ENCODE assay signal across 20 mouse cellular contexts in the genomic region with DNA sequence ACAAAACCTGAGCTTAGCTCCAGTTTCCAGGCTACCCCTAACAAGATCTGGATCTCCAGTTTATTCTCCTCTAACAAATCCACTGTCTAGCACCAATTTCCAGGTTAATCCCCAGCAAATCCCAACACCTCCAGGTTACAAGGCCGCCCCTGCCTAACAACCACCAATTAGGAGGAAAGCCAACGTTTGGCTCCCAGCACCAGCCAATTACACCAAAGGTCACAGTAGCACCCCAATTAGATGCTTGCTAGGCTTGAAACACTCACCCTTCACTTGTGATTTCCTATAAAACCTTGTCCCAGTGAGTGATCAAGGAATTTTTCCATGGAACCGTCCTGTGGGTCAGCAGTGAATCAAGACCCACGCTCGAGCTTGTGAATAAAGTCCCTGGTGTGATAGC.
DNase-seq lines count a peak whose midpoint lies in the region; ATAC-seq lines count a peak whose summit lies in the region.
"Had no signal": no experiment of that assay in that cellular context is flagged by ENCODE, and none has a peak within 500 bp of the region (broad histone marks: within the 10 kb centered on the region; RNA-seq: fewer than 3 reads in every experiment).

No protein-coding gene starts in this region.

- no peaks in the 10 kb centered on the region for H3K36me3 ChIP-seq in limb, embryonic 11.5 days (ENCODE audit: control insufficient read depth, insufficient read depth, low read length)
- no peaks in the 10 kb centered on the region for H3K36me3 ChIP-seq in limb, embryonic 10.5 days
- no peaks in the 10 kb centered on the region for H3K36me3 ChIP-seq in intestine, embryonic 16.5 days (ENCODE audit: control insufficient read depth, insufficient read depth, low read length)
- H3K36me3 ChIP-seq: embryonic facial prominence, embryonic 10.5 days; embryonic facial prominence, embryonic 12.5 days; forebrain, embryonic 15.5 days had no signal

- H3K9ac ChIP-seq in limb, embryonic 11.5 days (ENCODE audit: low read length) = no peak overlapping the region
- H3K9ac ChIP-seq in intestine, embryonic 16.5 days (ENCODE audit: low read depth, low read length) = no peak overlapping the region
- H3K9ac ChIP-seq: embryonic facial prominence, embryonic 12.5 days; forebrain, embryonic 13.5 days; forebrain, embryonic 15.5 days had no signal

- WGBS in limb, embryonic 11.5 days = 47% methylated on average over 5 of the region's 5 CpGs
- 74% methylated on average over 5 of the region's 5 CpGs for WGBS in limb, embryonic 10.5 days
- 92% methylated on average over 5 of the region's 5 CpGs for WGBS in intestine, embryonic 16.5 days

- no peak overlapping the region for H3K27ac ChIP-seq in limb, embryonic 11.5 days (replicated peaks; ENCODE audit: low read depth, low read length)
- no peak overlapping the region for H3K27ac ChIP-seq in limb, embryonic 10.5 days
- H3K27ac ChIP-seq in intestine, embryonic 16.5 days (ENCODE audit: low read length) = no peak overlapping the region
- H3K27ac ChIP-seq: embryonic facial prominence, embryonic 10.5 days; embryonic facial prominence, embryonic 12.5 days; forebrain, embryonic 13.5 days; forebrain, embryonic 15.5 days had no signal

- no peak overlapping the region for H3K4me2 ChIP-seq in limb, embryonic 11.5 days (ENCODE audit: low read depth, severe bottlenecking)
- H3K4me2 ChIP-seq in intestine, embryonic 16.5 days (ENCODE audit: low read depth, low read length) = no peak overlapping the region
- H3K4me2 ChIP-seq: embryonic facial prominence, embryonic 12.5 days; forebrain, embryonic 13.5 days; forebrain, embryonic 15.5 days had no signal

- no peaks in the 10 kb centered on the region for H3K27me3 ChIP-seq in limb, embryonic 11.5 days (ENCODE audit: control insufficient read depth, insufficient read depth, low read length)
- no peaks in the 10 kb centered on the region for H3K27me3 ChIP-seq in limb, embryonic 10.5 days (ENCODE audit: low read depth, poor library complexity, severe bottlenecking)
- no peaks in the 10 kb centered on the region for H3K27me3 ChIP-seq in intestine, embryonic 16.5 days (replicated peaks; ENCODE audit: control insufficient read depth, insufficient read depth, low read length)
- H3K27me3 ChIP-seq: embryonic facial prominence, embryonic 12.5 days; forebrain, embryonic 13.5 days; forebrain, embryonic 15.5 days; Patski had no signal

- peak; percentile 74 for DNase-seq in heart, adult 11 months
- DNase-seq in heart, postnatal 4 days = no peak
- peak; percentile 25 for DNase-seq in limb, embryonic 11.5 days (ENCODE audit: low spot score)
- DNase-seq in limb, embryonic 10.5 days (ENCODE audit: low spot score) = no peak
- DNase-seq in Muller cell, postnatal 12 days (ENCODE audit: inconsistent ontology term) = peak; percentile 10
- DNase-seq in forelimb bud, embryonic 11.5 days (ENCODE audit: low read depth, low spot score) = peak; percentile 16
- DNase-seq: adrenal gland, adult 8-10 months; adrenal gland, postnatal 14 days; adrenal gland, postnatal 36 days; cerebellum, adult 11-12 months; cerebellum, adult 2 months; cerebellum, adult 9-10 months; cerebellum, postnatal 25 days had no signal

- H3K4me3 ChIP-seq in limb, embryonic 11.5 days (ENCODE audit: low read depth, low read length) = no peak overlapping the region
- no peak overlapping the region for H3K4me3 ChIP-seq in limb, embryonic 10.5 days
- no peak overlapping the region for H3K4me3 ChIP-seq in intestine, embryonic 16.5 days (ENCODE audit: low read length)
- H3K4me3 ChIP-seq: embryonic facial prominence, embryonic 10.5 days; embryonic facial prominence, embryonic 12.5 days; forebrain, embryonic 13.5 days; forebrain, embryonic 15.5 days had no signal

- no peaks in the 10 kb centered on the region for H3K9me3 ChIP-seq in limb, embryonic 11.5 days (ENCODE audit: control insufficient read depth, low read length)
- no peaks in the 10 kb centered on the region for H3K9me3 ChIP-seq in limb, embryonic 10.5 days (replicated peaks)
- H3K9me3 ChIP-seq in intestine, embryonic 16.5 days (ENCODE audit: control insufficient read depth, low read length) = 0 out of 2 replicates have a peak, but pooled peaks cover 5% of the 10 kb centered on the region
- H3K9me3 ChIP-seq: embryonic facial prominence, embryonic 10.5 days; embryonic facial prominence, embryonic 12.5 days; forebrain, embryonic 13.5 days; forebrain, embryonic 15.5 days had no signal

- H3K4me1 ChIP-seq in limb, embryonic 11.5 days (ENCODE audit: control insufficient read depth, insufficient read depth, low read length) = no peaks in the 10 kb centered on the region
- H3K4me1 ChIP-seq in limb, embryonic 10.5 days = no peaks in the 10 kb centered on the region; the same call in 1 of the 2 replicates
- 0 out of 2 replicates have a peak, but pooled peaks cover 2% of the 10 kb centered on the region for H3K4me1 ChIP-seq in intestine, embryonic 16.5 days (ENCODE audit: control insufficient read depth, insufficient read depth, low read length)
- H3K4me1 ChIP-seq: embryonic facial prominence, embryonic 10.5 days; embryonic facial prominence, embryonic 12.5 days; forebrain, embryonic 13.5 days; forebrain, embryonic 15.5 days had no signal

- ATAC-seq in limb, embryonic 11.5 days (ENCODE audit: insufficient number of reproducible peaks, low FRiP score, low TSS enrichment, low read depth) = no peak
- no peak for ATAC-seq in intestine, embryonic 16.5 days
- ATAC-seq: activated CD4-positive, CD25-positive, alpha-beta regulatory T cell, adult 4 months; forebrain, embryonic 13.5 days; forebrain, embryonic 15.5 days; Patski had no signal

Comparison
In these comparisons a context has a peak if more than half of its experiments do, and no peak if none do; other contexts are left out.
1. DNase-seq: peak in heart, adult 11 months (single experiment), limb, embryonic 11.5 days (single experiment), Muller cell, postnatal 12 days (single experiment) and forelimb bud, embryonic 11.5 days (single experiment); none in heart, postnatal 4 days (single experiment) and limb, embryonic 10.5 days (single experiment).